Mouse (Mus musculus) MEL-GATA-1-ER (cell line): ENCODE results near the gene Gm12166.

ENCODE experiments used
- DNase-seq: peaks from one replicate; pipeline ENCODE4 v3.0.0-alpha.2; 2012; ENCODE audit warnings: low read depth; ENCODE audit errors: extremely low read depth

Gene Gm12166

GRCm38 (mm10) chr11:46020246-46020645 lies 31.9 kb downstream of the Gm12166 start:
- no peak for DNase-seq

DNA sequence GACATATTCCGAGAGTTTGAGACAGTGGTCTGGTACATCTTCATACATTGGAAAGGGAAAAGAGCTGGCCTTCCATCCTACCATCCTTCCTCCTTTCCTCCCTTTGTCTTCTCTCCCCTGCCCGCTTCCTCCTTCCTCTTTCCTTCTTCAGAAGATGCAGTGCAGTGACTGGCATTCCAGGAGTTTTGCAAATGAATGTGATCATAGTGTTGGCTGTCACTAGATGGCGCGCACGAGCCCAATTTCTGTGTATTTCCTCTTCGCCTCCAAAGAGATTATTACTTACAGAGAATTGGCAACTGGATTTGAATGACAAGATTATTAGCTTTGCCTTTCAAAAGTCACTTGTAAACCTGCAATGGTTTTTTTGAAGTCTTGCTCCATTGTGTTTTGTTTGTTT lies 36.1 kb downstream of the Gm12166 start:
- DNase-seq = peak; percentile 33
